Mouse (Mus musculus): Measurements from ENCODE around the gene Slc7a14. TPM values are rescaled to one million over a fixed set of nuclear protein-coding genes. Genes with fewer than 3 reads are reported as not detected.

The Slc7a14 gene
- total RNA-seq, 4 experiments from 2014 or later: 0.02 to 0.05 (median 0.05) TPM; not detected in 1

- DNase-seq (ENCODE audit: low spot score in 2 of 2): peak in 1 of 2 experiments; percentile 10
Measured at GRCm38 (mm10) chr3:31209001-31209400, 101.2 kb downstream of the Slc7a14 start.

DNA sequence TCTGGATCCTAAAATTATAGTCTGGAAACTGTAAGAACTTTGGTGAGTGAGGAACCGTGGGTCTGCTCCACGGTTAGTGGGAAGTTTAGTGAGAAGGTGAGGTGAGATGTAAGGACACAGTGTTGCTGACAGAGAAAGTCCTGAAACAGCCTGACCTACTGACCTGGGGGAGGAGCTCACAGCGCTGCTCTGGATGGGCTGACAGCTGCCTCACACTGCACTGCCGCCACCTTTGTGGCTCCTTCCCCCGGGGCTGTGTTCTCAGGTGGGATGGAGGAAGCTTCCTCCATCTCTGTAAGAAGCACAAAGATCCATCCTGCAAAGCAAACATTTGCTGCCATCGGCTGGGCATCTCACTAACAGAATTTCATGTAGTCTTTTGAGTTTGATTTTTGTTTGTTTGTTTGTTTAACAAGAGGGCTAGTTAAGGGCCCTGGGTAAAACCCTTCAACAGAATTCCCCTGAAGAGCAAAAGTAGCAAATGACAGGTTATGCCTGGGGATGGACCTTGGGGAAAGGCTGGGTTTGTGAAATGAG, 101.7 kb downstream of the Slc7a14 start:
- no peak for DNase-seq (ENCODE audit: low spot score in 2 of 2)

DNA sequence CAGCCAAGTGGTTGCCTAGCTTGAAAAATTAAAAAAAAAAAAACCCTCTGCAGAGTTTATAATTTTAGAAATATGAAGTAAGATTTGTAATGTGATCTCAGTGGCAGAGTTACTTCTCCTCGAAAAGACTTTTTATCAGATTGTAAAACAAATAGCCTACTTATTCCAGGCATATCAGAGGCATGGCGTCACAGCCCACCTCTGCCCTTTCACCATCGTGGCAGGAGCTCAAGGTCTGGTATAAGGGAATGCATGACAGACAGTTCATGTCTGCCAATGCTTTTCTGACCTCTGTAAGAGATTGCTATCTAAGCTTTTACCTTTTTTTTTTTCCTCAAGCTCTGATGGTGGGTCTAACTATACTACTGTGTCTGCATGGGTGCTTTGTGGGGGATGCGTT, 102.1 kb downstream of the Slc7a14 start:
- no peak for DNase-seq (ENCODE audit: low spot score in 2 of 2)

GRCm38 (mm10) chr3:31205167-31205566, 105.0 kb downstream of the Slc7a14 start:
- DNase-seq (ENCODE audit: low spot score in 2 of 2): no peak

GRCm38 (mm10) chr3:31203947-31204346, 106.2 kb downstream of the Slc7a14 start:
- DNase-seq (ENCODE audit: low spot score in 2 of 2): no peak

DNA sequence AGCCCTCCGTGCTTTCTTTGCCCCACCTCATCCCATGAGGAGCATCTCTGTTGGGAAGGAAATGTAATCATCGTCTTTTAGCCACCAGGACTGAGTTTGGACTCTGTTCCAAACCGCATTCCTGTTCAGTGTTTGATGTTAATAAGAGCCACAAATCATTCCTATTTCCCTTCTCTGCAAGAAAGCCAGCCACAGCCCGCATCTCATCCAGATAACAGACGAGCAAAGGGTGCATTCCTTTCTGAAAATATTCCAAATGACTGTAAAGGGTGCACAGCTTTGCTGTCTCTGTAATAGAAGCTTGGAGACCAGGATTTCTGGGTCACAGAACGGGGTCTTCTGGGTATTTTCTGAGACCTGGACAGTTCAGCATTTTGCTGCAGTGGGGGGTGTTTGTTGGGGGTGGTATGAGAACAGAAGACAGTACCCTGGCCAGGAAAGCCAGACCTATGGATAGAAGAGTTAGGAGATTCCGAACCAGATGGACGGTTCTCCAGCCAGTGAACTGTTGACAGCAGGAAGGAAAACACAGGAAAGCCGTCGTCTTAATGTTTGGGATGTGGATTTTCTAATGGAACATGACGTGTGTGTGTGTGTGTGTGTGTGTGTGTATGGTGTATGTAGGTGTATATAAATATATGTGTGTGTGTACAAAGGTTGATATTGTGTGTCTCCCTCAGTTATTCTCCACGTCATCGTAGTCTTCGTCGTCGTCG, 110.9 kb downstream of the Slc7a14 start:
- DNase-seq (ENCODE audit: low spot score in 2 of 2): no peak

- no peak for DNase-seq (ENCODE audit: low spot score in 2 of 2)
Measured at GRCm38 (mm10) chr3:31191402-31191801, 118.8 kb downstream of the Slc7a14 start.

DNA sequence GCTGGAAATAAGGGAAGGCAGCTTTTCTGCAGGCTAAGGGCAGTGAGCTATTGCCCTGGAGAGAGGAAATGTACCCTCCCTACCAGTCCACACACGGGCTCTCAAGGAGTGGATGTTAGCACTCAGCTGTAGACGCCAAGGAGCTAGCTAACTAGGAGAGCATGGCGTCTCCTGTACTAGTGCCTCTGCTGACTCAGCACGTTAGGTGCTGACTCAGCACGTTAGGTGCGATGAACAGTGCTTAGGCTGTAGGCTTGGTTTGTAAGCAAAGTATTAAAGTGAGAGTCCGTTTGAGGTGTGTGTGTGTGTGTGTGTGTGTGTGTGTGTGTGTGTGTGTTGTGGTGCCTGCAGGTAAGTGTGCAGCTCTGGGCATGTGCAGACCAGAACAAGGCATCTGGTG, 119.8 kb downstream of the Slc7a14 start:
- no peak for DNase-seq (ENCODE audit: low spot score in 2 of 2)

DNA sequence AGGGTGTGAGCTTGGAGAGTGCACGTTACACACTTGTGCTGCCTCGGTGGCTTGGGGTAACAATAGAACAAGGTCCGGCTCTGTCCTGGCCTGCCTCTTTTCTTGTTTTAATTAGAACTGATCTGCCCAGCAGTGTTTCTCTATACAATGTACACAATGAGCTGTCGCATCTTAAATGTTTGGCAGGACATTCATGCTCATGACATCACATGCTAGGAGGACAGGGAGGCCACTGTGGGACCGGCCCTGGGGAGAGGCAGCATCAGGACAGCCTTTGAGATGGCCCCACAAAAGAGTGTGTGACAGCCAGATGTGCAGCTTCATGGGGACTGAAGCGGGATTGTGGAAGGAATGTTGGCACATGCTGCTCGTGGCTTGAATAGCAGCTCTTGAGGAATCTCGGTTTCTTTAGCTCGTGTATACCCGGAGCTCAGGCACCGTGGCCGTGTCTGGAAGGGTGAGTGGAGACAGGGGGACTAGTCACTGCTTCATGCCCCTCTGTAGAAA, 143.8 kb downstream of the Slc7a14 start:
- no peak for DNase-seq (ENCODE audit: low spot score in 2 of 2)

GRCm38 (mm10) chr3:31165803-31166202, 144.4 kb downstream of the Slc7a14 start:
- DNase-seq (ENCODE audit: low spot score in 2 of 2): no peak

DNA sequence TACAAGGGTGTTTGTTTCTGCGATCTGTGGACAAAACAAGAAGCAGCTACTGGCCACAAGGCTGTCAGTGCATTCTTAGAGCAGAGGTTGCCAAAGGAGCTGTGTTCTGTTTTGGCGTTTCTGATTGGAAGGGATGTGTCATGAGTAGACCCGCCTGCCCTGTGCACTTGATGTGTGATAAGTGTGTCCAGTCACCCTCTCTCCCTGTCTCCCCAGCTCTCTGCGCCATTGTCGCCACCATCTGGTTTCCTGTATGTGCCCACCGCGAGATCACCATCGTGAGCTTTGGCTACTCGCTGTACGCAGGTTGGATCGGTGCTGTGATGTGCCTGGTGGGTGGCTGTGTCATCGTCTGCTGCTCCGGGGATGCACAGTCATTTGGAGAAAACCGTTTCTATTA, 147.3 kb downstream of the Slc7a14 start:
- no peak for DNase-seq (ENCODE audit: low spot score in 2 of 2)

GRCm38 (mm10) chr3:31161336-31161735, 148.8 kb downstream of the Slc7a14 start:
- no peak for DNase-seq (ENCODE audit: low spot score in 2 of 2)

- no peak for DNase-seq (ENCODE audit: low spot score in 2 of 2)
Measured at GRCm38 (mm10) chr3:31160046-31160445, 150.1 kb downstream of the Slc7a14 start.

DNA sequence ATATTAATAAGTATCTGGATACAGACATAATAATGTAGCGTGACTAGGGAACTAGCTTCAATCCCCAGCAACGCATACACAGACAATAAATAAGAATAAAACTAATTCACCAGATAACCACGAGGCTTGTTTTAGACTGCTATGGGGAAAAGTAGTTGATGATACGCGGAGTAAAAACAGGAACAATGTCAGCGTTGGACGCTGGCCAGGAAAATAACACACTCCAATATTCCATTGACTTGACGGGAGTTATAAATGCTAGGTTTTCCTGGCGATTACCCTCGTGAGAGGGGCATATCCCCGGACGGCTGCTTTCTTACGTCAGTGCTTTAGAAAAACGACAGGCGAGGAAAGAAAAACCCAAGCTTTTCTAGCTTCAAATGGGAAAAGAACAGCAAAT, 152.4 kb downstream of the Slc7a14 start:
- DNase-seq (ENCODE audit: low spot score in 2 of 2): no peak

- no peak for DNase-seq (ENCODE audit: low spot score in 2 of 2)
Measured at GRCm38 (mm10) chr3:31156126-31156525, 154.1 kb downstream of the Slc7a14 start.

Other genes starting within 250 kb of the Slc7a14 start
- gene Skil, start 215.3 kb downstream of the Slc7a14 start, total RNA-seq (2022): 10 to 100 TPM in 1 of 4 experiments, 1 to 10 TPM in 3; 8.6 to 12.2 (median 8.9) TPM
- gene Cldn11, start 160.5 kb downstream of the Slc7a14 start, total RNA-seq (2022): under 1 TPM in 2 of 4 experiments, not detected in 2; 0.34 to 0.54 TPM